Mouse (Mus musculus): ENCODE results near the gene Cdk5rap3. TPM values are rescaled to one million over a fixed set of nuclear protein-coding genes. Genes with fewer than 3 reads are reported as not detected.

Cdk5rap3 gene
- 48.7 TPM for polyA plus RNA-seq (2015; fragmentation: Illumina TruSeq; extraction: RNeasy Lipid Tissue Mini Kit (QIAGEN cat#74804); ENCODE audit: insufficient read depth, low replicate concordance)

DNA sequence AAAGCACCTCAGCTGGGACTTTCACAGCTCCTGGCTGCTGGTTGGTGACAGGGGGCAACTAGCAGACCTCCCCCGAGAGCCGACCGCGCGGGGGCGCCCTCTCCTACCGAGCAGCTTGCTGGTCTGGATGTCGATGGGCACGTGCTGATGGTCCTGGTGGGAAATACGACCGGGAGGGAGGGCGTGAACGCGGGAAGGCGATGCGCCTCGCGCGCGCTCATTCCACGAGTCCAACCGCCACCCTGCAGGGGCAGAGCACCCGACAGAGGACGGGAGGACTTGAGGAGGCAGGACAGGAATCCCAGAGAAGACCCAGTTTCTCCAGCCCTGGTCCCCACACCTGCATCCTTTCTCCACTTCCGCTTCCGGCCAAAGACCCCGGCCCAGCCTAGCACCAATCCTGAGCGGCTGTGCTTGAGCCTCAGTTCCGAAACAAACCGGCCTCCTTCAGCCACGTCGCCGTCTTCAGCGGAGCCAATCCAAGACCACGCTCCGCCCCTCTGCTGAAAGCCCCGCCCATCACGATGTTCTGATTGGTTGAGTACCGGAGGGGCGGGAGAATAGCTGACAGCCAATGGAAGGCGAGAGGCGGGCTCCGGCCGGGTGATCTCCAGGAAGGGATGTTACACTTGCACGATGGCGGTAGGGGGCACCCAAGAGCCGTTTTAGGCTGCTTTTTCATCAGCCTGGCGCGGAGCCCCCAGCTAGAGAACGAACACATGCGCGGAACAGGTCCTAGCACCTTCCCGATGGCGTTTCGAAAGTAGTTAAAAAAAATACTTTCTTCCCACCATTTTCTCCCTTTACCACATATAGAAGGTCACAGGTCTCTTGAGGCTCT lies at the start of gene Cdk5rap3:
TSS of gene Cdk5rap3 (minus strand) at position 453 of the 841 bp plus-strand sequence.

DNA sequence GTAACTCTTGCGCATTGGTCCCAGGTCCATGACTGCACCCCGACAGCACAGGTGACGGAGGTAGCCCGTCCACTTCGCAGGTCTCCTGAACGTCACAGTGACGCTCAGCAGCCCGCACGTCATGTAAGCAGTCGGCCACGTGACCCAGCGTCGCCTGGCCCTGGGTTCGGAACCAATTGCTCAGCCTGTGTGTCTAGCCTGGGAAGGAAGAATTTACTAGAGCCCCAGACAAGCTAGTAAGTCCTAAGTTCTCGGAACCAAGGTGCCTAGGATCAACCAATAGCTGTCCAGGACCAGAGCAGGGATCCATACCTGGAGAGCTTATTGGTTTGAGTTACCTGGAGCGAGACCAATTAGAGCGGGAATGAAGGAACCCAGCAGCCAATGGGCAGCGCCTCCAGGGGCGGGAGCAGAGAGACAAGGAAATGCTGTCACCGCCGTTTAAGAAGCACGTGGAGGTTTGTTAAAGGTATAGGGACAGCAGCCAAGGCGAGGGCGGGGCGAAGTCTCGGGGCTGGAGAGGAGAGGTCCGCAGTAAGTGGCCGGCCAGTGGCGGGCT lies 27.5 kb upstream of the Cdk5rap3 start, which contains the start of gene Pnpo:
TSS of gene Pnpo (minus strand) at position 241 of the 559 bp plus-strand sequence.

DNA sequence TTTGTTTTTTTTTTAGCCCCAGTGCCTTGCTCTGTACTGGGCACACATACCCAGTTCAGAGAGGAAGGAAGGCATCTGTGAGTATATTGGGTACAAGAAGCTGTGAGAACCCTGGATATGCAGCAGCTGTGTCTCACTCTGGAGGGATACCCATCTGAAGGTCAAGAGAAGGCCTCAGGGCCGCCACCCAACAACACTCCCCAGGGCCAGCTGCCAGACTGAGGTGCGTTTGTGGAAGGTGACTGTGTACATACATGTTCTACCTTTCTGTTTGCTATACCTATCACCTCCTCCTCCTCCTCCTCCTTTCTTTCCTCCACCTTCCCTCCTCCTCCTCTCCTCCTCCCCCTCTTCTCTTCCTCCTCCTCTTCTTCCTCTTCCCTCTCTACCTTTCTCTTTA lies 11.8 kb upstream of the Cdk5rap3 start, which contains the start of gene Prr15l:
TSS of gene Prr15l (plus strand) at position 17 of the 400 bp plus-strand sequence.

Other genes with a start within 250 kb of the Cdk5rap3 start
- 60.5 TPM for gene Snx11, start 138.9 kb downstream of the Cdk5rap3 start, polyA plus RNA-seq (2015; fragmentation: Illumina TruSeq; extraction: RNeasy Lipid Tissue Mini Kit (QIAGEN cat#74804); ENCODE audit: insufficient read depth, low replicate concordance)
- 101 TPM for gene Cbx1, start 127.4 kb downstream of the Cdk5rap3 start, polyA plus RNA-seq (2015; fragmentation: Illumina TruSeq; extraction: RNeasy Lipid Tissue Mini Kit (QIAGEN cat#74804); ENCODE audit: insufficient read depth, low replicate concordance)
- 72.3 TPM for gene Nfe2l1, start 86.5 kb downstream of the Cdk5rap3 start, polyA plus RNA-seq (2015; fragmentation: Illumina TruSeq; extraction: RNeasy Lipid Tissue Mini Kit (QIAGEN cat#74804); ENCODE audit: insufficient read depth, low replicate concordance)
- 9.2 TPM for gene Copz2, start 66.6 kb downstream of the Cdk5rap3 start, polyA plus RNA-seq (2015; fragmentation: Illumina TruSeq; extraction: RNeasy Lipid Tissue Mini Kit (QIAGEN cat#74804); ENCODE audit: insufficient read depth, low replicate concordance)
- gene Prr15l, start 11.6 kb upstream of the Cdk5rap3 start, polyA plus RNA-seq (2015; fragmentation: Illumina TruSeq; extraction: RNeasy Lipid Tissue Mini Kit (QIAGEN cat#74804); ENCODE audit: insufficient read depth, low replicate concordance): 0.37 TPM
- gene Pnpo, start 27.5 kb upstream of the Cdk5rap3 start, polyA plus RNA-seq (2015; fragmentation: Illumina TruSeq; extraction: RNeasy Lipid Tissue Mini Kit (QIAGEN cat#74804); ENCODE audit: insufficient read depth, low replicate concordance): 34.8 TPM
- 12.8 TPM for gene Sp2, start 66.5 kb upstream of the Cdk5rap3 start, polyA plus RNA-seq (2015; fragmentation: Illumina TruSeq; extraction: RNeasy Lipid Tissue Mini Kit (QIAGEN cat#74804); ENCODE audit: insufficient read depth, low replicate concordance)
- 1.1 TPM for gene Sp6, start 96.9 kb upstream of the Cdk5rap3 start, polyA plus RNA-seq (2015; fragmentation: Illumina TruSeq; extraction: RNeasy Lipid Tissue Mini Kit (QIAGEN cat#74804); ENCODE audit: insufficient read depth, low replicate concordance)
- 0.94 TPM for gene Scrn2, start 113.4 kb upstream of the Cdk5rap3 start, polyA plus RNA-seq (2015; fragmentation: Illumina TruSeq; extraction: RNeasy Lipid Tissue Mini Kit (QIAGEN cat#74804); ENCODE audit: insufficient read depth, low replicate concordance)
- gene Lrrc46, start 124.9 kb upstream of the Cdk5rap3 start, polyA plus RNA-seq (2015; fragmentation: Illumina TruSeq; extraction: RNeasy Lipid Tissue Mini Kit (QIAGEN cat#74804); ENCODE audit: insufficient read depth, low replicate concordance): not detected
- gene Mrpl10, start 125.1 kb upstream of the Cdk5rap3 start, polyA plus RNA-seq (2015; fragmentation: Illumina TruSeq; extraction: RNeasy Lipid Tissue Mini Kit (QIAGEN cat#74804); ENCODE audit: insufficient read depth, low replicate concordance): 40.6 TPM
- 6.2 TPM for gene Osbpl7, start 134.1 kb upstream of the Cdk5rap3 start, polyA plus RNA-seq (2015; fragmentation: Illumina TruSeq; extraction: RNeasy Lipid Tissue Mini Kit (QIAGEN cat#74804); ENCODE audit: insufficient read depth, low replicate concordance)
- 7.5 TPM for gene Tbx21, start 198.8 kb upstream of the Cdk5rap3 start, polyA plus RNA-seq (2015; fragmentation: Illumina TruSeq; extraction: RNeasy Lipid Tissue Mini Kit (QIAGEN cat#74804); ENCODE audit: insufficient read depth, low replicate concordance)
- gene Tbkbp1, start 235.0 kb upstream of the Cdk5rap3 start, polyA plus RNA-seq (2015; fragmentation: Illumina TruSeq; extraction: RNeasy Lipid Tissue Mini Kit (QIAGEN cat#74804); ENCODE audit: insufficient read depth, low replicate concordance): 6.7 TPM